Mouse (Mus musculus) left cerebral cortex, postnatal 25 days (tissue): ENCODE results near the gene Zfp933. TPM values are rescaled to one million over a fixed set of nuclear protein-coding genes. Genes with fewer than 3 reads are reported as not detected.
A peak's percentile ranks its signal among the peaks of the same experiment; 100 is the strongest.
"Not testable (repeated sequence)": the region's sequence is repeated elsewhere in the genome, so short reads cannot be mapped to it uniquely, and the experiment has no call there.

Source experiments
- DNase-seq, 2 experiments: peaks; one replicate each; pipeline ENCODE4 v3.0.0; 2022; ENCODE audit warnings: low spot score in 2 of 2, mixed read lengths in 1 of 2
- intact Hi-C: fragments of 180-260 bp; cut with DNase I; formaldehyde crosslinking; loops from one replicate; pipeline ENCODE4 v1.15.1; 2025
- total RNA-seq, 2 experiments: library from RNA; stranded (reverse); gene quantifications; 2 replicates each; pipeline ENCODE4 v1.2.3; 2021

Zfp933 gene
- total RNA-seq, 2 experiments from 2014 or later: 20.5 to 24.0 TPM

GRCm38 (mm10) chr4:147866056-147866455, 17.9 kb upstream of the Zfp933 start:
- intact Hi-C loops: loop anchor here (5.0 kb wide), 1 partner anchor 71 kb away; the partner anchor contains the start of gene Plod1
- DNase-seq: no peak

DNA sequence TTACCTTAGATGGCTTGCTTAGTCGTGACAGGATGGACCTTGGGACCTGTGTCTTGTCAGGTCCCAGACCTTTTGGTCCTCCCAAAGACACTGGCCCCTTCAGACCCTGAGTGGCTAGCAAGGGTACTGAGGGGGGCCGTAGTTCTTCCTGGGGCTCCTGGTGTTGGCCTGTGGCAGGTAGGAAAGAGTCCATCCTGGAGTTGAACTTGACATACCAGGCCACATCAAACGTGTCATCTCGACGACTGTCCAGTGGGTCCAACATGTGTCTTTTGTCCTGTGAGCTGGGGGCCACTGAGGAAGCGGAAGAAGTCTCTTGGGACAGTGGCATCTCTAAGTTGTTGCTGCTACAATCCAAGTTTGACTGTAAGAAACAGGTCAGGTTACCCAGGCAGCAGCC, 17.5 kb upstream of the Zfp933 start:
- no peak for DNase-seq
- intact Hi-C loops: loop anchor here (5.0 kb wide), 1 partner anchor 72 kb away; the partner anchor contains the start of gene Plod1

GRCm38 (mm10) chr4:147862051-147862450, 13.9 kb upstream of the Zfp933 start:
- no peak for DNase-seq
- intact Hi-C loops: no loop called here

- DNase-seq: no peak
- intact Hi-C loops: loop anchor here (10.0 kb wide), 1 partner anchor 406 kb away; no protein-coding TSS in a partner anchor
Measured at GRCm38 (mm10) chr4:147850776-147851175, 2.6 kb upstream of the Zfp933 start.

- intact Hi-C loops: no loop called here
- DNase-seq: no peak
Measured at GRCm38 (mm10) chr4:147848584-147848991, 422 bp upstream of the Zfp933 start.

DNA sequence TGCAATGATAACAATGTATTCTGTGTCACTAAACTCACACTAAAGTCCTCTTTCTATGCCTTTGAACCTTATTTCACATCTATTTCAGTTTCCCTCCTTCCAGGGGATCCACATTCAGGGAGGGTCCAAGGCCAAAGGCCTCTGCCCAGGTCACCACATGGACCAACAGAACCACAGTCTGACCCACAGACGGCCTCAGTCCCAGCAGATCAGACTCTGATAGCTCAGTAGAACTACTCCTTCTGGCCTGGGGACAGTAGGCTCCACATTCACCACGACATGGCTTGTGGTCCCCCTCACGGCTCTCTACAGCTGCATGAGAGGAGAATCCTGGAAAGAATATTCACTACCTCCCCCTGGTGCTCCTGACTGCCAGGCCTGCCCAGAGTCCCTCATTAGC, 5.3 kb downstream of the Zfp933 start:
- intact Hi-C loops: no loop called here
- no peak for DNase-seq

DNA sequence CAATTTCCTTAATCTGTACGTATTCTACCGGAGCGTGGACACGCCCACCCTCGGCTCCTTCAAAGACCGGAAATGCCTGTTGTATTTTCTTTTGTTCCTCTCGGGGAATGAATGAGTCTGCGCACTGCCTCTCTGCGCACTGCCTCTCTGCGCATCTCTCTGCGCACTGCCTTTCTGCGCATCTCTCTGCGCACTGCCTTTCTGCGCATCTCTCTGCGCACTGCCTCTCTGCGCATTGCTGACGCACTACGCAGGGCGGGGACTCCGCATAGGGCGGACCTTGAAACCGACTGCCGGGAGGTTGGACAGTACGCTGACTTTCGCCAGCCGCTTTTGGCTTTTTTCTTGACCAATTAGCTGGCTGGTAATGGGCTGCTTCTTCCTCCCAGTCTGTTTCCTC, 8.9 kb downstream of the Zfp933 start:
- intact Hi-C loops: not testable (repeated sequence)
- peak in 1 of 2 experiments; percentile 22 for DNase-seq

DNA sequence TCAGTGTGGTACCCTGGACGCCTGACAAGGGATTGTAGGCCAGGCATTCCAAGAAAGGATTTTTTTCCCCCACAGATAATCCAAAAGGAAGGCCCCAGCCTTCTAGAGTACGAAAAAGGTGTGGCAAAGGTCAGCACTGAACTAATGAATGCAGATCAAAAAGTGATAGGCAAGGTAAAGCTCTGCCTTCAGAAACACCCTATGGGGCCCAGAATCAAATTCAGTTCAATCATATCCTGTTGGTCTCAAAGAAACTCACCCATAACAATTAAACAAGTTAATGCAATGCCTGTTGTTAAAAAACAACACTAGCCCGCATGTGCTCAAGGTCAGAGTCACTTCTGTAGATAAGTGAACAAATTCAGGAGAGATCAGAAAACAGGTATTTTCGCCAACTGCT, 23.8 kb downstream of the Zfp933 start:
- intact Hi-C loops: no loop called here
- DNase-seq: no peak

DNA sequence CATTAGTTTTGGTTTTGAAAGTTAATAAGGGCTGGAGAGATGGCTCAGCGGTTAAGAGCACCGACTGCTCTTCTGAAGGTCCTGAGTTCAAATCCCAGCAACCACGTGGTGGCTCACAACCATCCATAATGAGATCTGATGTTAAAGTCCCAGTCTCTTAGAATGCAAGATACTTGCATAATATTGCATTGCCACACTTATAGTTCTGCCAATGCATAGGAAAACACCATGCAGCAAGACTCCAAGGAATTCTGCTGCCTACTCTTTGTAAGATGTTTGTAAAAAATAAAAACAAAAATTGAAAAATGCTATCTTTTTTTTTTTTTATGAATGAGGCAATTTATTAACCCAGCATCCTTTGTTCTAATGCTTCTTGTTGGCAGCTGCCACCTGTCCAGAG, 26.8 kb downstream of the Zfp933 start:
- intact Hi-C loops, DNase-seq: not testable (repeated sequence)

DNA sequence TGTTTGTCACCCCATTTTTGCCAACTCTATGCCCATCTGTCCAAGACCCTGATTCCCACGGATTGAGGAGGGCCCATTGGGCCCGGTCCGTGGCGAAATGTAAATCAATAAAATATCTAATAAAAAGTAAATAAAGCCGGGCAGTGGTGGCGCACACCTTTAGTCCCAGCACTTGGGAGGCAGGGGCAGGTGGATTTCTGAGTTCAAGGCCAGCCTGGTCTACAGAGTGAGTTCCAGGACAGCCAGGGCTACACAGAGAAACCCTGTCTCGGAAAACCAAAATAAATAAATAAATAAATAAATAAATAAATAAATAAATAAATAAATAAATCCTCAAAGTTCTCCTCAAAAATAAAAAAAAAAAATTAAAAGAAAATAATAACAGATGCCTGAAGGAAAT, 28.5 kb downstream of the Zfp933 start:
- intact Hi-C loops: loop anchor here (10.0 kb wide), 1 partner anchor 255 kb away; no protein-coding TSS in a partner anchor
- DNase-seq: not testable (repeated sequence)

DNA sequence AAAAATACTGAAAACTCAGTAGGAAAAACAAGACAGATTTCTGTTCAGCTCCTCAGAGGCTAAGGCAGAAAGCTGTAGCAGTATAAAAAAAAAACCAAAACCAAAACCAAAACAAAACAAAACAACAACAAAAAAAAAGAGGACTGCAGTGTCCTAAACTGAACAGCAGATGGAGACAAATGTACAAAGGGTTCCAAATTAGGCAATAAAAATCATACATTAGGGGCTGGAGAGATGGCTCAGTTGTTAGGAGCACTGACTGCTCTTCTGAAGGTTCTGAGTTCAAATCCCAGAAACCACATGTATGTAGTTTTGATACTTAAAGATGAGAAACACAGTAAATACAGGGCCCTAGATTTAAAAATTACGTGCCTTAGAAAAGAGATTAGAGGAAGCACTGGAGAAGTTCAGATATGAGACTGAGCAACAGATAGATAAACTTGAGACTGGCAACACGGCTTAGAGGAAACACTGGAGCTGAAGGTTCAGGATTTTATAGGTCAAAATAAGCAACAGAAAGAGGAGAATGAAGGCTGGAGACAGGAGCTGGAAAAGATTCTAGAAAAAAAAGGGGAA, 33.5 kb downstream of the Zfp933 start:
- DNase-seq: no peak
- intact Hi-C loops: loop anchor here (10.0 kb wide), 1 partner anchor 250 kb away; no protein-coding TSS in a partner anchor

DNA sequence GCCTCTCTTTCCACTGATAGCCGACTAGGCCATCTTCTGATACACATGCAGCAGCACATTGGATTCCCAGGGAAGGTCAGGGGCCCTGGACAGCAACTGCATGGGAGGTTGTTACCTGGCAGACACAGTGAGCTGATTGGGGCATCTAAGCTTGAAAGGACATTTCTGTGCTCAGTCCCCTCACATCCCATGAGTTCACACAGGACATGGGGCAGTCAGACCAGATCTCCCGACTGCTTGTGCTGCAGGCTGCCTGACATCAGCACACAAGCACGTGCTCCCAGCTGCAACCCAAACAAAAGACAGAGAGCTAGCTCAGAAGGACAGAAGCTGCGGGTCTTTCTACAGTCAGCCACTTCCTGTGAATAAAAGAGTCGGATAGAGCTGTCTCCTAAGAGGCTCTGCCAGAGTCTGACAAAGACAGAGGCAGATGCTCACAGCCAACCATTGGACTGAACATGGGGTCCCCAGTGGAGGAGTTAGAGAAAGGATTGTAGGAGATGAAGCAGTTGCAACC, 34.9 kb downstream of the Zfp933 start:
- DNase-seq: no peak
- intact Hi-C loops: loop anchor here (10.0 kb wide), 1 partner anchor 249 kb away; no protein-coding TSS in a partner anchor

GRCm38 (mm10) chr4:147809966-147810304, 38.2 kb downstream of the Zfp933 start:
- DNase-seq: not testable (repeated sequence)
- intact Hi-C loops: loop anchor here (10.0 kb wide), 1 partner anchor 245 kb away; no protein-coding TSS in a partner anchor

DNA sequence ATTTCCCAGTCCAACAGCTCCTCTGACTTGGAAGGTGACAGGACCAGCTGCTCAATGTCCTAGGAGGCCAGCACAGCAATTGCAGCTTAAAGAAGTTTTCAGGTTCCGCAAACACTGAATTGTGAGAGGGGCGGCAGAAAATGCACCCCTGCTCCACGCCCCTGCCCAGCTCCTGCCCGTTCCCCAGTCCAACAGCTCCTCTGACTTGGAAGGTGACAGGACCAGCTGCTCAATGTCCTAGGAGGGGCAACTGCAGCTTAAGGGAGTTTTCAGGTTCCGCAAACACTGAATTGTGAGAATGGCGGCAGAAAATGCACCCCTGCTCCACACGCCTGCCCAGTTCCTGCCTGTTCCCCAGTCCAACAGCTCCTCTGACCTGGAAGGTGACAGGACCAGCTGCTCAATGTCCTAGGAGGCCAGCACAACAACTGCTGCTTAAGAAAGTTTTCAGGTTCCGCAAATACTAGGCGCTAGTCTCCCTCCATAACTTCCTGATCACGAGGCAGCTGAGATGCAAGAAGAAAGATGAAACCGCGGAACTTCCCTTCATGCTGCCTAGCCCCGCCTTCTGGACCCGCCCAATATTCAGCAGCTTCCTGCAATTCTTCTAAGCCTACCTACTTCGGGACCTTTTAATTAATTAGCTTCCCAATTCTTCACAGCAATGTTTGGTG, 38.7 kb downstream of the Zfp933 start, which contains the start of gene Zfp984:
Zfp984 (minus strand) TSS at position 497 of the 674 bp plus-strand sequence.
- intact Hi-C loops, DNase-seq: not testable (repeated sequence)

GRCm38 (mm10) chr4:147808483-147808882, 39.7 kb downstream of the Zfp933 start:
- DNase-seq, intact Hi-C loops: not testable (repeated sequence)

GRCm38 (mm10) chr4:147795308-147795707, 52.9 kb downstream of the Zfp933 start:
- intact Hi-C loops: not testable (repeated sequence)

DNA sequence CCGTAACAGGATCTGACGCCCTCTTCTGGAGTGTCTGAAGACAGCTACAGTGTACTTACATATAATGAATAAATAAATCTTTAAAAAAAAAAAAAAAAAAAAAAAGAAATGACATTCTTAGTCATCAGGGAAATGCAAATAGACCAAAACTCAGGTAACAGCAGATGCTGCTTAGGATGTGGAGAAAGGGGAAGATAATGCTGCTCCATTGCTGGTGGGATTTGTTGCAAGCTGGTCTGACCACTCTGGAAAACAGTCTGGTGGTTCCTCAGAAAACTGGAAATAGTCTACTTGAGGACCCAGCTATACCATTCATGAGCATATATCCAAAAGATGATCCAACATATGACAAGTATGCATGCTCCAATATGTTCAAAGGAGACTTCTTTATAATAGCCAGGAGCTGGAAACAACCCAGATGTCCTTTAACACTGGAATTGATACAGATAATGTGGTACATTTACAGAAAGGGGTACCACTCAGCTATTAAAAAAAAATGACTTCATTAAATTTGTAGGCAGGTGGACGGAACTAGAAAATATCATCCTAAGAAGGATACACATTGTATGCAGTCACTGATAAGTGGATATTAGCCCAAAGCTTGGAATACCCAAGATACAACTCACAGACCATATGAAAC, 54.0 kb downstream of the Zfp933 start:
- intact Hi-C loops, DNase-seq: not testable (repeated sequence)

More at GRCm38 (mm10) chr4:147795308-147795707, 52.9 kb downstream of the Zfp933 start:
- not testable (repeated sequence) for DNase-seq

GRCm38 (mm10) chr4:147793390-147793916, 54.7 kb downstream of the Zfp933 start:
- not testable (repeated sequence) for DNase-seq

GRCm38 (mm10) chr4:147791729-147792128, 56.4 kb downstream of the Zfp933 start:
- intact Hi-C loops, DNase-seq: not testable (repeated sequence)

More at GRCm38 (mm10) chr4:147793390-147793916, 54.7 kb downstream of the Zfp933 start:
- intact Hi-C loops: not testable (repeated sequence)
